Mouse (Mus musculus): ENCODE data around the gene Pi16. TPM values are rescaled to one million over a fixed set of nuclear protein-coding genes. Genes with fewer than 3 reads are reported as not detected.

Gene Pi16
- total and polyA plus RNA-seq, 3 experiments: 24.1 to 63.1 (median 40.7) TPM

- Histone ChIP-seq H3K27ac (peak overlapping the region; percentile 72), H3K9ac (ENCODE audit: low read depth, low read length) (no peak overlapping the region), H3K36me3 (ENCODE audit: control insufficient read depth, insufficient read depth, low read length) (no peaks in the 10 kb centered on the region), H3K27me3 (ENCODE audit: control insufficient read depth, insufficient read depth, low read length) (no peaks in the 10 kb centered on the region), H3K4me3 (no peak overlapping the region), H3K4me1 (ENCODE audit: control insufficient read depth, insufficient read depth, low read length) (peaks cover 15% of the 10 kb centered on the region), H3K79me2 (replicated peaks; ENCODE audit: control insufficient read depth, insufficient read depth, low read length) (no peaks in the 10 kb centered on the region)
- TF ChIP-seq EP300 (IDR thresholded peaks at IDR 0.05; ENCODE audit: insufficient read depth, low read depth, low read length) (no peak), POLR2A (IDR thresholded peaks at IDR 0.05; ENCODE audit: insufficient read depth, low read depth, low read length) (no peak), CTCF (IDR thresholded peaks at IDR 0.05) (no peak)
- intact Hi-C loops (cut with DNase I): loop anchor here (2.0 to 5.0 kb wide), 2 partner anchors 15 to 39 kb away; no protein-coding TSS in a partner anchor
- WGBS: 47% methylated on average over 9 of the region's 9 CpGs
- no peak for DNase-seq
These were observed 1.6 kb upstream of the Pi16 start for GRCm38 (mm10) chr17:29315672-29316465.

DNA sequence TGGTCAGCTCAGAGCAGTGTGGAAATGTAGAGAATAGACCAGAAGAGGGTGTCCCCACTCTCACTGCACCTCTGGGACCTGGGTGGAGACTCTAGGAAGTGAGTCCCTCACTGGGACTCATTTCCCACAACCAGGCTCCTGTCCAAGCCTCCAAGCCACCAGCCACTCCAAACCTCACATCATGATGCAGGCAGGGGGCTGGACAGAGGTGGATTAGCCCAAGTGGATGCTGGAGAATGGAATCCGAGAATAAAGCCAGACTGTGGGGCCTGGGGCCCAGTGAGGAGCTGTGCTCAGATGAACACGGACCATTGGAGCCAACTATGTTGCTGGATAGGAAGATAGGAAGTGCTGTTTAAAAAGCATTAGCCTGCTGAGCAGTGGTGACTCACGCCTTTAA, 589 bp upstream of the Pi16 start:
- Histone ChIP-seq H3K4me3 (no peak overlapping the region), H3K79me2 (replicated peaks; ENCODE audit: control insufficient read depth, insufficient read depth, low read length) (no peaks in the 10 kb centered on the region), H3K27ac (peak overlapping the region; percentile 72), H3K4me1 (ENCODE audit: control insufficient read depth, insufficient read depth, low read length) (peaks cover 15% of the 10 kb centered on the region), H3K9ac (ENCODE audit: low read depth, low read length) (no peak overlapping the region), H3K36me3 (ENCODE audit: control insufficient read depth, insufficient read depth, low read length) (no peaks in the 10 kb centered on the region), H3K27me3 (ENCODE audit: control insufficient read depth, insufficient read depth, low read length) (no peaks in the 10 kb centered on the region)
- intact Hi-C loops (cut with DNase I): loop anchor here (2.0 to 5.0 kb wide), 2 partner anchors 14 to 40 kb away; no protein-coding TSS in a partner anchor
- DNase-seq: no peak
- no peak for TF ChIP-seq EP300 (IDR thresholded peaks at IDR 0.05; ENCODE audit: insufficient read depth, low read depth, low read length)
- TF ChIP-seq CTCF (IDR thresholded peaks at IDR 0.05): no peak
- no peak for TF ChIP-seq POLR2A (IDR thresholded peaks at IDR 0.05; ENCODE audit: insufficient read depth, low read depth, low read length)
- WGBS: 25% methylated on average over 3 of the region's 3 CpGs

DNA sequence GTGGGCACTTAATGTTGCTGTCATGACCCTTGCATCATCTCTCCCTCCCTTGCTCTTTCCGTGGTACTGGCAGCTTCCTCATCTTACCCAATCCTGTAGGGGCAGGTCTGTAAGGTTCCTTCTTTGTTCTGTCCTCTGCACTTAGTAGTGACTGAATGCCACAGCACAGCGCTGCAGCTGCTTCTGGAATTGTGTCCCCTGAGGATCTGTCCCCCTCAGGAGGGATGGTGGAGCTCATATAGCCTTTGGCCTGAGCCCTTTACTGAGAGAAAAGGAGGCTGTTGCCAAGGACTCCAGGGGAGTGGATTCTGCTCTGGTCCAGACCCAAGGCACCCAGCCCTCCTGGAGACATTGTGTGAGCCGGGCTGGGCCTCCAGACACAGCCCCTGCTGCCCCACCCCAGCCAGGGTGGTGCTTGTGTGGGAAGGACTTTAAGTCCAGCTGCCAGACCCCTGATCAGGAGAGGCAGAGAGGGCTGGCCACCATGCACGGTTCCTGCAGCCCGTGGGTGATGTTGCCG, 1.3 kb downstream of the Pi16 start:
- Histone ChIP-seq H3K9ac (ENCODE audit: low read depth, low read length) (peak overlapping the region; percentile 67), H3K36me3 (ENCODE audit: control insufficient read depth, insufficient read depth, low read length) (no peaks in the 10 kb centered on the region), H3K4me3 (peak overlapping the region; percentile 26), H3K79me2 (replicated peaks; ENCODE audit: control insufficient read depth, insufficient read depth, low read length) (no peaks in the 10 kb centered on the region), H3K27ac (peak overlapping the region; percentile 64), H3K4me1 (ENCODE audit: control insufficient read depth, insufficient read depth, low read length) (peaks cover 15% of the 10 kb centered on the region), H3K27me3 (ENCODE audit: control insufficient read depth, insufficient read depth, low read length) (no peaks in the 10 kb centered on the region)
- intact Hi-C loops (cut with DNase I): loop anchor here (5.0 kb wide), 1 partner anchor 41 kb away; no protein-coding TSS in a partner anchor
- peak; percentile 62 for TF ChIP-seq POLR2A (IDR thresholded peaks at IDR 0.05; ENCODE audit: insufficient read depth, low read depth, low read length)
- TF ChIP-seq CTCF (IDR thresholded peaks at IDR 0.05): no peak
- DNase-seq: peak in 1 of 2 experiments; percentile 59
- WGBS: 38% methylated on average over 6 of the region's 6 CpGs

- Histone ChIP-seq H3K27ac (peak overlapping the region; percentile 64), H3K4me1 (ENCODE audit: control insufficient read depth, insufficient read depth, low read length) (peaks cover 15% of the 10 kb centered on the region), H3K79me2 (replicated peaks; ENCODE audit: control insufficient read depth, insufficient read depth, low read length) (no peaks in the 10 kb centered on the region), H3K9ac (ENCODE audit: low read depth, low read length) (peak overlapping the region; percentile 67), H3K4me3 (peak overlapping the region; percentile 26), H3K27me3 (ENCODE audit: control insufficient read depth, insufficient read depth, low read length) (no peaks in the 10 kb centered on the region), H3K36me3 (ENCODE audit: control insufficient read depth, insufficient read depth, low read length) (no peaks in the 10 kb centered on the region)
- intact Hi-C loops (cut with DNase I): loop anchor here (5.0 kb wide), 1 partner anchor 42 kb away; no protein-coding TSS in a partner anchor
- DNase-seq: no peak
- 58% methylated on average over 7 of the region's 7 CpGs for WGBS
- TF ChIP-seq POLR2A (IDR thresholded peaks at IDR 0.05; ENCODE audit: insufficient read depth, low read depth, low read length) (no peak), EP300 (IDR thresholded peaks at IDR 0.05; ENCODE audit: insufficient read depth, low read depth, low read length) (no peak)
These were observed 2.0 kb downstream of the Pi16 start for GRCm38 (mm10) chr17:29319476-29319875.

DNA sequence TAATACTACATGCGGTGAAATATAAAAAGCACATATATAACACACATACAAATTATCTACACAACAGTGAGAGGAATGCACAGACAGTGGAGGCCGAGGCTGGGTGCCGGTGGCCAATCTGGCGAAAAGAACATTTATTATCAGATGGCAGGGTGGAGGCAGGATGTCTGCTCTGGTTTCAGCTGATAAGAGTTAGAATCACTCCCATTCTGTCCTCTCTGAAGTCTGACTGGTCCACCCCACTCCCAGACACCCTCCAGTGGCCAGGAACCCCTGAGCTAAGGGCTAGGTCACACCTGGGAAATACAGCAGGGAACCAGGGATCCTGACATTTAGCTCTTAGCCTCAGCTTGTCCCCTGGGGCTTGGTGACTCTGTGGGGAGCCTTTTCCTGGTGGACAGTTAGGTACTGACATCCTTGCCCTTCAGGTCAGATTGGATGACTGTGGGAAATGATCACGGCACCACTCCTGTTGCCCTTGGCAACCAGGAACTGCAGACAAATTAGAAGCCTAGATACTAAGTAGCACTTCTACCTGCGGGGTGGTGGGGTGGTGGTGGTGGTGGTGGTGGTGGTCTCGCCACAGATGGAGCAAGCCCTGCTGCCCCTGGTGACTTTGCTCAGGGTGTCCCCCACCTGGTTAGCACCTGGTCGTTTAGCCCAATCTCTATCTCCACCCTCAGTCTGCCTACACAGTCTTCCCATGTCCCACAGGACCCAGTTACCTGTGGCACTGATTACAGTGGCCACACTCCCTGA, 2.6 kb downstream of the Pi16 start:
- H3K4me1 ChIP-seq (ENCODE audit: control insufficient read depth, insufficient read depth, low read length): peaks cover 15% of the 10 kb centered on the region
- peak in 1 of 2 experiments; percentile 29 for DNase-seq
- H3K79me2 ChIP-seq (replicated peaks; ENCODE audit: control insufficient read depth, insufficient read depth, low read length): no peaks in the 10 kb centered on the region
- peak overlapping the region; percentile 41 for H3K9ac ChIP-seq (ENCODE audit: low read depth, low read length)
- intact Hi-C loops (cut with DNase I): loop anchor here (5.0 kb wide), 1 partner anchor 43 kb away; no protein-coding TSS in a partner anchor
- no peaks in the 10 kb centered on the region for H3K27me3 ChIP-seq (ENCODE audit: control insufficient read depth, insufficient read depth, low read length)
- 0 out of 2 replicates have a peak, but pooled peaks have one; percentile 33 for TF ChIP-seq POLR2A (IDR thresholded peaks at IDR 0.05; ENCODE audit: insufficient read depth, low read depth, low read length)
- 0 out of 2 replicates have a peak, but pooled peaks have one; percentile 32 for TF ChIP-seq EP300 (IDR thresholded peaks at IDR 0.05; ENCODE audit: insufficient read depth, low read depth, low read length)
- 0 out of 2 replicates have a peak, but pooled peaks have one; percentile 14 for TF ChIP-seq CTCF (IDR thresholded peaks at IDR 0.05)
- H3K27ac ChIP-seq: peak overlapping the region; percentile 64
- no peaks in the 10 kb centered on the region for H3K36me3 ChIP-seq (ENCODE audit: control insufficient read depth, insufficient read depth, low read length)
- H3K4me3 ChIP-seq: no peak overlapping the region
- WGBS: 53% methylated on average over 8 of the region's 8 CpGs
